Mouse (Mus musculus) c-Kit-positive CD71-positive TER-119-negative erythroid progenitor cells, embryonic 14.5 days (primary cell): ENCODE measurements around the gene Fam198a.
"Not testable (repeated sequence)": the region's sequence is repeated elsewhere in the genome, so short reads cannot be mapped to it uniquely, and the experiment has no call there.

Source experiments
- DNase-seq: peaks from one replicate; pipeline ENCODE4 v3.0.0-alpha.2; 2013; ENCODE audit warnings: low read depth

Gene Fam198a

DNA sequence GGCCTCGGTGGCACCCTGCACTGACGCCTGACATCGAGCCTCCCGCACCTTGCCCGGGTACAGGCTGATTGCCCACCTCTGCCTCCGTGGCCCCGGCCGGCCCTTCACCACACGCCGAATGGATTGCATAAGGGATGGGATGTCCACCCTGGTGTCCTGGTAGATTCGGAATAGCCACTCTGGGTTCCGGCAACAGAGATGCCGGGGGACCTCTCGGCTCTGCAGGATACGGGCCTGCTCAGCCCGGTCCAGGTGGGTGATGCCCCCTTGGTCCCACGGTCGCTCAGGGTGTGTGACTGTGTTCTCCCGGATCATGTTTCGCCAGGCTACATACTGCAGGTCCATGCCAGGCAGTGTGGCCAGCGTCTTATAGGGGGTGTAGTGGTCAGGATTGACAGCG is 31.4 kb downstream of the Fam198a start:
- no peak for DNase-seq

GRCm38 (mm10) chr9:121982665-121983064 is 31.9 kb downstream of the Fam198a start:
- DNase-seq = no peak

DNA sequence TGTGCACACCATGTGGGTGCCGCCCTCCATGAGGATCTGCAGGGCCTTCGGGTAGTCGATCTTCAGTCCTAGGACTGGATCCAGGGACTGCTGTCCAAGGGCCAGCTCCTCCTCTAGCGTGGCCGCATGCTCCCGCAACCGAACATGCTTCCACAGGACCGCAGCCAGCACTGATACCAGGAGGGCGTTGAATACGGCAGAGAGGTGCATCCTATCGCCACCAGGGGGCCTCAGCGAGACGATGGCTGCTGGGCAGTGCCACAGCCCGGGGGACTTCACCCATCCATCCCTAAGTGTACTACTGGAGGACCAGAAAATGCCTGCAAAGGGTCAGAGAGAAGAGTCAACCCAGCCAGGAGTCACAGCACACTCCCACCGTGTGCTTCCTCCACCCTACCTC is 32.7 kb downstream of the Fam198a start:
- peak; percentile 19 for DNase-seq

GRCm38 (mm10) chr9:121984465-121985461 is 34.0 kb downstream of the Fam198a start:
- DNase-seq = peak; percentile 44

DNA sequence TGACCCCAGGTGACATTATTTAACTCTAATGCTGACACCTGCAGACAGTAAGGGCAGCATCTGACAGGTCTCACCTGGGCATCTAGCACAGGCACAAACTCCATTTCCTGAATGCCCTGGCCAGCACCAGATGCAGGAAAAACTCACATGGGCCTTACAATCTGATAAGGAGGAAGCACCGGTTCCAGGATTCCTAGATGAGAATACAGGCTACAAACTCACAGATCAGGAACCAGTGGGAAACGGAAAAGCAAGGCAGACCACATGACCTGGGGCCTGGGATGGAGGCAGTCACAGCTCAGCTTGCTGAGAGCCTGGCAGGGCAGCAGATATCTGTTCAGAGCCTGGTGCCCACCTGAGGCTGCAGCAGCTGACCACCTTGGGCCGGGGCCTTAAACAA is 38.1 kb downstream of the Fam198a start:
- DNase-seq = no peak

- no peak for DNase-seq
These were observed 38.7 kb downstream of the Fam198a start for GRCm38 (mm10) chr9:121989536-121989935.

- DNase-seq = no peak
These were observed 40.3 kb downstream of the Fam198a start for GRCm38 (mm10) chr9:121991041-121991440.

- DNase-seq = no peak
These were observed 42.3 kb downstream of the Fam198a start for GRCm38 (mm10) chr9:121993047-121993446.

DNA sequence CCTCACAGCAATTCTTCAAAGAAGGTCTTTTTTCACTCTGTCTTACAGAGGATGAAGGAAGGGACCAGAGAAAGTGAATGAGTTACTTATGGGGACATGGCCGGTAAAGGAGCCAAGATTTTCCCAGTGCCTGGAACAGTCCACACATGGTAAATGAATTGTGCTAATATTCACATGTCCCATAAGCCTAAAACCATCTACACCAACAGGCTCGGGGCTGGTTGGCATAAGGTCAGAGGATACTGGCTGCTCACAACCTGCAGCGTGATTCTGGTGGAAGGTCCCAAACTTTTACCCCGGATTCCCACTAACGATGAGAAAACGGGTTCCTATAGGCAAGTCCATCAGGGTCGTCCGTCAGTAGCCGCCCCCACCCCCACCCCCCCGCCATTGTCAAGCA is 44.3 kb downstream of the Fam198a start:
- DNase-seq = no peak

DNA sequence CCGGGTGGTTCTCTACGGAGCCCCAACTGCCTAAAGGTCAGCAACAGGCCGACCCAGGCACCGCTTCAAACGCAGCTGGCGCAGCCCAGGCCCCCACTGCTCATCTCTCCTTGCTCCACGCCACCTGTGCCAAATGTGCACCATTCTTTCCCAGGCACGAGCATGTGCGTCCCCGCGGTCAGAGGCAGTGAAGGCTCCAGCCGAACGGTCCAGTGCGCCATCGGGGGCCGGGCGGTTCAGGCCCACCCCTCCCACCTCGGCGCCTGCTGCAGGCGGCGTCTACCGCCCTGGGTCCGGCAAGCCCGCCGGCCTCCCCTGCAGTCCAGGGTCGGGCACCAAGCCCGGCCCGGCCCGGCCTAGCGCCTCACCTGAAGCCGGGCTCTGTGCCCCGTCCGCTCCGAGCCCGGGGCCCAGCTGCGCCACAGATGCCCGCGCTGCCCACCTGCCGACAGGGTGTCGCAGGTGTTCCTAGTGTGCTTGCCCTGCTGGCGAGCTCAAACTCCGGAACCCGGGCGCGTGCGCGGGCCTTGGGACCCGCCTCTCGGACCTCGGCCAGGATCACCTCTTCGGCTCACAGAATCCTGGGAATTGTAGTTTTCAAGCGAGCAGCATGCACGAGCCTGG is 44.8 kb downstream of the Fam198a start:
- peak; percentile 4 for DNase-seq

DNA sequence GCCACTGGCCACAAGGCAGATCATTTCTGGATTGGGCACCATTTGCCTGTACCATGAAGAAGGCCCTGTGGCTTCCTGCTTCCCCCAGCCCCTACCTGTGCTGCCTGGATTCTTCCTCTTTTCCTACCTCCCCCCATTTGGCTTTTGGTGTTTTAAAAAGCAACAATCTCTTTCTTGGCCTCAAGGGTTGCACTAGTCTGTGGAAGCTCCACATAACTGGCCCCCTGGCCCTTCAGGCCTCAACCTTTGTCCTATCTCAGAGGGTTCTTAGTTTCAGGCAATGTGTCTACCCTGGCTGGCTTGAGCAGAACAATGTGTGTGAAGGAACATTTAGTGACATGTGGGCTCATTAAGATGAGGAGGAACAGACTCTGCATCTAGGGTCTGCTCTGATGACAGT is 46.2 kb downstream of the Fam198a start, which contains the start of gene Pomgnt2:
TSS of gene Pomgnt2 (minus strand) at position 101 of the 400 bp plus-strand sequence.
- DNase-seq = no peak

DNA sequence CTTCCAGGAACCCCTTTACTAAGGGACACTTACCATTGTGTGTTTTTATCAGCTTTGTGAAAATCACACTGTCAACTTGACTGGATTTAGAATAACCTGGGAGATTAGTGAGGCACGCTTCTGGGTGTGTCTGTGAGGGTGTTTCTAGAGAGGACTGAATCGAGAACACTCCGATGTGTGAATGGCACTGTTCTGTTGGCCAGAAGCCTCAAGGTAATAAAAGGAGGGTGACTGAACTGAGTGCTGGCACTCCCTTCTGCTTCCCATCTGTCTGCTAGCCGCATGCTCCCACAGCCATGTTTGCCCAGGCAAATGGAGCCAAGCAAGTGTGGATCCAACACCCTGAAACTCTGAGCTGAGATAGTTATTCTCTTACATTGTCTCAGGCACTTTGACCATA is 47.2 kb downstream of the Fam198a start:
- no peak for DNase-seq

- DNase-seq = no peak
These were observed 55.4 kb downstream of the Fam198a start for GRCm38 (mm10) chr9:122006175-122006574.

DNA sequence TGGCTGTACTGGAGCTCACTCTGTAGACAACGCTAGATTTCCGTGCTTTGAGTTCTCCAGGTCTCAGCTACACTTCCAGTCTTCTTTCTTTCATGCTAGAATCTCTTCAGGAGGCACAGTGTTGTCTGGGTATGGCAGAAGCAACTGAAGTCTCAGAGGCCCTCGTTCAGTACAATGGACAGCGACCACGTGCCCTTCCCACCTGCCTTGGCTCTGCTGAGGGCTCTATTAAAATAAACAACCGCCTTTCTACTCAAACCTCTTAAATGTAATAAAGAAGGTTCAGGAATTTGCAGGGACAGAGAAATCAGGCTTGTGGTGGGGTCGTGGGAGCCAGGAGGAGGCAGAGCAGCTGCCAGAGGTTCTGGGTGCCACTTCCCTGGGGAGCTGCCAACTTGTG is 55.8 kb downstream of the Fam198a start:
- DNase-seq = peak; percentile 11

- no peak for DNase-seq
These were observed 58.1 kb downstream of the Fam198a start for GRCm38 (mm10) chr9:122008876-122009275.

DNA sequence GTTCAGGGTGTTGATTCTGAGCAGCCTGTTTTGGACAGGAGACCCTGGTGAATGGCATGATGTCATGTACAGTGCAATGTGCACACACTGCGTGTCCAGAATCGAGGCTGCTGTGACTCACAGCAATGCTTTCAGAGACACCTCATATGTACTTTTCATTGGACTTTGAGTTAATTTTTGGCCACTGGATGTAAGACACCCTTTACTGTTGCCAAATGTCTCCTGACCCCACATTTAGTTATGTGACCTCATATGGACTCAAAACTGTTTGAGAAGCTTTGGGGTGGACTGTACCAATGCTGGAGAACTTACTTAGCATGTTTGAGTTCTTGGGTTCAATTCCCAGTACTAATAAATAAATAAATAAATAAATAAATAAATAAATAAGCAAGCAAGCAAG is 60.0 kb downstream of the Fam198a start:
- DNase-seq = no peak

- DNase-seq = no peak
These were observed 62.0 kb downstream of the Fam198a start for GRCm38 (mm10) chr9:122012816-122013215.

GRCm38 (mm10) chr9:122013629-122014028 is 62.8 kb downstream of the Fam198a start:
- DNase-seq = no peak

DNA sequence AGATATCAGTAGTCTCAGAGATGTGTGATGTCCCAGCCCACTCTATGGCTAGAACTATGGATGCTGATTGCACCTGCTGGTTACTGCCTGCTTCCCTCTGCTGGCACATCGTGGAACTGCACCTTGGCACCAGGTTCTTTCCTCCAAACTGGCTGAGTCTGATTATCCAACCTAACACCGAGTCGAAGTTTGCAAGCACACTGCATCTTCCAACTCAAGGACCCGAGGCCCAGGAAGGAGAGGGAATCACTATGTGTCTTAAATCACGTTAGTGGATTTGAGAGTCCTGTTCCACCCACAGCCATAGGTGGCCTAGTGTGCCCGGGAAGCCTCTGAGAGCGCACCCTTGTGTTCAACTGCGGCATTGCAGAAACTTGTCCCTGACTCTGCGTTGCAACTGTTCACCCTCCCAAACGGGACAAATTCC is 63.5 kb downstream of the Fam198a start:
- peak; percentile 61 for DNase-seq

- no peak for DNase-seq
These were observed 67.3 kb downstream of the Fam198a start for GRCm38 (mm10) chr9:122018079-122018478.

DNA sequence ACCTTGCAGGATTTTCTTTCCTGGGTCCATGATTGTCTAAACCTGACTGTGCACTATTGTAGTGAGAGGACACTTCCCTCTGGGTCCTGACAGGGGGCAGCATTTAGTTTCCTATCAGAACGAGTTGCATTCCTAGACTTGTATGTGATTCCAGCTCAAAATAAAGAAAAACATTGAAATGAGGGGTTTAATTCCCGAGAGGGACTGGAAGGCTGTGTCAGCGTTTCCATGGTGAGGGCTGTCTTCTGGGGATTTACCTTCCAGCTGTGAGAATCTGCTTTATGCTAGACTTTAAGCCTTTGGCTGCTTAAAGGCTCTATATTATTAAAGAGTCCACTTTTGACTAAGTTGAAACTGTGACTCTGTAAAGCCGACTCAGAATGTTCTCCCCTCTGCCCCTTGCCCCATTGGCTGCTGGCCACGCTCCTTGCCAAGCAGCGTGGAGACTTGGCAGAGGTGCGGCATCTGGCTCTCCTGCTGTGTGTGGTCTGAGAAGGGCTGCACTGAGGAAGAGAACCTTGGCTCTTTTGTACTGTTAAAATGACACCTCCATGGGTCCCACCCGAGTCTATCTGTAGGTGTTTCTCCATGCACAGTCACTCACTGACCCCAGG is 68.1 kb downstream of the Fam198a start:
- DNase-seq = no peak

- DNase-seq = no peak
These were observed 69.5 kb downstream of the Fam198a start for GRCm38 (mm10) chr9:122020321-122020720.

GRCm38 (mm10) chr9:122021171-122021570 is 70.4 kb downstream of the Fam198a start:
- not testable (repeated sequence) for DNase-seq
